Mouse (Mus musculus) heart, embryonic 11.5 days (tissue): Measurements from ENCODE around the gene Gm5580. TPM values are rescaled to one million over a fixed set of nuclear protein-coding genes. Genes with fewer than 3 reads are reported as not detected.
"Not testable (repeated sequence)": the region's sequence is repeated elsewhere in the genome, so short reads cannot be mapped to it uniquely, and the experiment has no call there.

Experiments used
- ATAC-seq: fragments of 200-750 bp; cut with Nextera tagmentation; replicated peaks from 2 replicates; pipeline ENCODE4 v1.8.0; 2017; ENCODE audit warnings: moderate library complexity; ENCODE audit not compliant: insufficient number of reproducible peaks, low FRiP score, low TSS enrichment
- H3K27ac ChIP-seq: fragments of 300-500 bp; sonication (generic); 2 replicates; pipeline ENCODE4 v1.5.1; 2014; ENCODE audit warnings: mild to moderate bottlenecking, low read depth, low read length
- H3K27me3 ChIP-seq: fragments of 300-500 bp; sonication (generic); 2 replicates; pipeline ENCODE4 v1.6.1; 2014; ENCODE audit warnings: mild to moderate bottlenecking, low read length, mixed read lengths; ENCODE audit not compliant: control insufficient read depth, insufficient read depth
- H3K36me3 ChIP-seq: fragments of 300-500 bp; sonication (generic); 2 replicates; pipeline ENCODE4 v1.6.1; 2014; ENCODE audit warnings: mild to moderate bottlenecking, low read length, moderate library complexity, mixed read lengths; ENCODE audit not compliant: control insufficient read depth, insufficient read depth
- H3K4me1 ChIP-seq: fragments of 300-500 bp; sonication (generic); 2 replicates; pipeline ENCODE4 v1.6.1; 2014; ENCODE audit warnings: low read length; ENCODE audit not compliant: control insufficient read depth, insufficient read depth
- H3K4me2 ChIP-seq: fragments of 300-500 bp; sonication (generic); 2 replicates; pipeline ENCODE4 v1.6.1; 2014; ENCODE audit warnings: mild to moderate bottlenecking, moderate library complexity
- H3K4me3 ChIP-seq: fragments of 300-500 bp; sonication (generic); 2 replicates; pipeline ENCODE4 v1.5.1; 2014; ENCODE audit warnings: low read depth, low read length
- H3K9ac ChIP-seq: fragments of 300-500 bp; sonication (generic); 2 replicates; pipeline ENCODE4 v1.6.1; 2014; ENCODE audit warnings: mild to moderate bottlenecking, low read depth, low read length, moderate library complexity
- H3K9me3 ChIP-seq: fragments of 300-500 bp; sonication (generic); replicated peaks from 2 replicates; pipeline ENCODE4 v1.6.1; 2016; ENCODE audit warnings: low read length; ENCODE audit not compliant: control insufficient read depth
- WGBS: fragments of 180-500 bp; shearing (Covaris S2); extraction: QIAGEN DNeasy Blood & Tissue Kit; methylation state at CpG from one replicate; pipeline ENCODE4 v1.1.7; 2014; ENCODE audit not compliant: insufficient replicate concordance; 5-methylcytosine and 5-hydroxymethylcytosine counted together
- polyA plus RNA-seq: library from polyadenylated mRNA; unstranded; fragments of >200 nt; fragmentation: Nextera tagmentation; extraction: Ambion mirVana; gene quantifications from 2 replicates; pipeline ENCODE4 v1.2.1, GENCODE M21; 2014

Gm5580 gene
- 0.39 TPM in 2 replicates for polyA plus RNA-seq

GRCm38 (mm10) chr6:116550841-116551240 is at the start of gene Gm5580:
TSS of gene Gm5580 (plus strand) at chr6:116551141.
- not testable (repeated sequence) for ATAC-seq

GRCm38 (mm10) chr6:116506302-116507003 is 44.5 kb upstream of the Gm5580 start, which contains the start of gene Olfr212:
TSS of gene Olfr212 (plus strand) at chr6:116506516.
- 82% methylated on average over 19 of the region's 20 CpGs for WGBS
- ATAC-seq, H3K27me3 ChIP-seq, H3K4me2 ChIP-seq, H3K9ac ChIP-seq, H3K9me3 ChIP-seq, H3K4me3 ChIP-seq, H3K4me1 ChIP-seq, H3K36me3 ChIP-seq, H3K27ac ChIP-seq: not testable (repeated sequence)

More at GRCm38 (mm10) chr6:116550841-116551240, at the start of gene Gm5580:
- WGBS: 92% methylated on average over 11 of the region's 11 CpGs
- not testable (repeated sequence) for H3K36me3 ChIP-seq, H3K4me3 ChIP-seq, H3K27ac ChIP-seq, H3K4me1 ChIP-seq, H3K9me3 ChIP-seq, H3K4me2 ChIP-seq, H3K9ac ChIP-seq, H3K27me3 ChIP-seq

DNA sequence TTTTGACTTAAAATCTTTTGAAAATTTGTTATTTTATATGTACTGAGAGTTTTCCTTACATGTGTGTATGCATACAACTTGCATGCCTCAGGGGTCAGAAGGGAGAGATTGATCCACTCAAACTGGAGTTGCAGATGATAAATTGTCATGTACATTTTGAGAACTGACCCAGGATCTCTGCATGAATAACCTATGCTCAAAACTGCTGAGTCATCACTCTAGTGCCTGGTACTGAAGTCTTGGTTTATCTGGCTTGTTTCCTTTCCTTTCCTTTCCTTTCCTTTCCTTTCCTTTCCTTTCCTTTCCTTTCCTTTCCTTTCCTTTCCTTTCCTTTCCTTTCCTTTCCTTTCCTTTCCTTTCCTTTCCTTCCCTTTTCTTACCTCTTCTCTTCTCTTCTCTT is 36.1 kb upstream of the Gm5580 start:
- no peaks in the 10 kb centered on the region for H3K27me3 ChIP-seq
- H3K4me1 ChIP-seq: no peaks in the 10 kb centered on the region
- no peak for ATAC-seq

GRCm38 (mm10) chr6:116538156-116538555 is 12.8 kb upstream of the Gm5580 start, which contains the start of gene Olfr213:
TSS of gene Olfr213 (plus strand) at chr6:116538456.
- Histone ChIP-seq H3K27me3 (no peaks in the 10 kb centered on the region), H3K9ac (no peak within 1 kb of the TSS), H3K4me2 (no peak within 1 kb of the TSS), H3K9me3 (no peaks in the 10 kb centered on the region), H3K4me1 (no peaks in the 10 kb centered on the region), H3K36me3 (no peaks in the 10 kb centered on the region), H3K27ac (no peak within 1 kb of the TSS), H3K4me3 (no peak within 1 kb of the TSS)
- WGBS: 69% methylated on average over 1 of the region's 1 CpGs
- no peak for ATAC-seq

More for the DNA sequence above, 36.1 kb upstream of the Gm5580 start:
- H3K9me3 ChIP-seq: no peaks in the 10 kb centered on the region
- no peak overlapping the region for H3K9ac ChIP-seq
- H3K4me2 ChIP-seq: no peak overlapping the region
- H3K4me3 ChIP-seq: no peak overlapping the region
- no peak overlapping the region for H3K27ac ChIP-seq
- no peaks in the 10 kb centered on the region for H3K36me3 ChIP-seq

DNA sequence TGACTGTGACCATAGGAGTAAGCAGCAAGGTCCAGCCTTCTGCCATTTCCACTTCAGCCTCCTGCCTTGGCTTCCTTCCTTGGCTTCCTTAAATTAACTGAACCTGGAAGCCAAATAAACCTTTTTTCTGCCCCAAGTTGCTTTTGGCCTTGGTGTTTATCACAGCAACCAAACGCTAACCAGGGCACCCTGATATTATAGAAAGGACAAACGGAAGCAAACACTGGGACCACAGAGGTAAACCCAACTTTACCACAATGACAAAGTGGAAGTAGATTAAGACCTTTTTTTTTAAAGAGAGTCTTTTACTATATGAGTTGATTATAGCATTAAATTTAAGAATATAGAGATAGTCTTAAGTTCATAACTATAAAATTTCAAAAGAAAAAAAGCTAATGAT is 8.4 kb upstream of the Gm5580 start:
- Histone ChIP-seq H3K4me2 (no peak overlapping the region), H3K36me3 (no peaks in the 10 kb centered on the region), H3K27ac (no peak overlapping the region), H3K4me3 (no peak overlapping the region), H3K27me3 (no peaks in the 10 kb centered on the region), H3K9me3 (no peaks in the 10 kb centered on the region), H3K4me1 (no peaks in the 10 kb centered on the region), H3K9ac (no peak overlapping the region)
- WGBS: 70% methylated on average over 2 of the region's 2 CpGs
- ATAC-seq: no peak

DNA sequence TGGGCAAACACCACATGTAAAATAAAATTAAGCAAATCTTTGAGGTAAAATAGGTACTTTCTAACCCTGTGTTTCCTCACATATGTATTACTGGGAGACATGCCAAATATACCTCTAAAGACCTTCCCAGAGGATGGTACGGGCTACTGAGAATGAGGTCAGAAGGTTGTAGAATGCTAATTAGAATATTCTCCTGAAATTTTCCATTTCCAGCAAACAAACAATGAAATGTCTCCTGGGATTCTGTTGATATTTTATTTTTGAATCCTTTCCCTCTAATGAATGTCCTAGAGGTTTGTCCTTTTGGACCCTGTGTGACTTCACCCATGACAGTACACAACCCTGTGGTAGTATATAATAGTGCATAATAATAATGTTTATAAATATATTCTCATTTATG is 3.0 kb downstream of the Gm5580 start, which contains the start of gene Olfr214:
Gene Olfr214, plus strand, starts transcription at position 301 of the 400 bp plus-strand sequence.
- Histone ChIP-seq H3K36me3 (no peaks in the 10 kb centered on the region), H3K27ac (no peak within 1 kb of the TSS), H3K27me3 (no peaks in the 10 kb centered on the region), H3K4me3 (no peak within 1 kb of the TSS), H3K9ac (no peak within 1 kb of the TSS), H3K9me3 (no peaks in the 10 kb centered on the region), H3K4me1 (no peaks in the 10 kb centered on the region), H3K4me2 (no peak within 1 kb of the TSS)
- no peak for ATAC-seq
- WGBS: 78% methylated on average over 1 of the region's 1 CpGs

DNA sequence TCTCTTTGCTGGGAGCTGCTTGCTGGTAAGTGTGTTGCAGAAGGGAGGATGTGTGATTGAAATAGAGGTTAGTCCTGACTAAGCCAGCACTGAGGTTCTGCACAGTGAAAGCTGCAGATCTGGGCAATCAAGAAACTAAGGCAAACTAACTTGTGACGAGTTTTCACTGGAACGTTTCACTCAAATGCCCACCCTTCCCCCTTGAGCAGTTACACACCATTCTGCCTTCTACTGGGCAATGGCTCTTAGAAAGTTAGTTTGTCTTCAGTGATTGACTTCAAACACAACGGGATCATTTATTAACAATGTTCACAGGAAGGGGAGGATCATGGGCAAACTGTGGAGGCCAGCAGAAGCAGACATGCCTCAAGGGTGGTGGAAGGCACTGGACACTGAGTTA is 4.0 kb downstream of the Gm5580 start:
- no peak for ATAC-seq
- no peak overlapping the region for H3K4me3 ChIP-seq
- no peaks in the 10 kb centered on the region for H3K9me3 ChIP-seq
- no peak overlapping the region for H3K27ac ChIP-seq
- H3K4me2 ChIP-seq: no peak overlapping the region
- no peaks in the 10 kb centered on the region for H3K27me3 ChIP-seq
- H3K4me1 ChIP-seq: no peaks in the 10 kb centered on the region
- H3K36me3 ChIP-seq: no peaks in the 10 kb centered on the region
- no peak overlapping the region for H3K9ac ChIP-seq
- 74% methylated on average over 3 of the region's 3 CpGs for WGBS

DNA sequence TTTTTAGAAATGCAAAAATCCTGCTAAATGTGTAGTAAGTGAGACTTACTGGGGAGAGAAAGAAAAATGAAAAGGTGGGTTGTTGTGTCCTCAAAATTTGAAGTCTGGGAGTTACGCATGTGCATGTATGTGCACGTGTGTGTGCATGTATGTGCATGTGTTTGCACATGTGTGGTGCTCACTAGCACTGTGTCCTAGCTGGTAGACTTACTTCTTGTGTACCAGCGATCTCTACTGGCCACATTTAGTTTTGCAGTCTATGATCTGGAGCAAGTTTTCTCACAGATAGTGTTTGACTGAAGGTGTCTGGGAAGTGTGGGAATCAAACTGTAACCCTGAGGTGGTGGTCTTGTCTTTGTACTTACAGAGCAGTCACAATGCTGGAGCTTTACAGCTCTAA is 18.9 kb downstream of the Gm5580 start:
- no peak overlapping the region for H3K27ac ChIP-seq
- no peaks in the 10 kb centered on the region for H3K9me3 ChIP-seq
- no peaks in the 10 kb centered on the region for H3K27me3 ChIP-seq
- WGBS: 22% methylated on average over 3 of the region's 3 CpGs
- H3K9ac ChIP-seq: no peak overlapping the region
- H3K4me1 ChIP-seq: no peaks in the 10 kb centered on the region
- no peak overlapping the region for H3K4me2 ChIP-seq
- no peak overlapping the region for H3K4me3 ChIP-seq
- ATAC-seq: no peak
- no peaks in the 10 kb centered on the region for H3K36me3 ChIP-seq

DNA sequence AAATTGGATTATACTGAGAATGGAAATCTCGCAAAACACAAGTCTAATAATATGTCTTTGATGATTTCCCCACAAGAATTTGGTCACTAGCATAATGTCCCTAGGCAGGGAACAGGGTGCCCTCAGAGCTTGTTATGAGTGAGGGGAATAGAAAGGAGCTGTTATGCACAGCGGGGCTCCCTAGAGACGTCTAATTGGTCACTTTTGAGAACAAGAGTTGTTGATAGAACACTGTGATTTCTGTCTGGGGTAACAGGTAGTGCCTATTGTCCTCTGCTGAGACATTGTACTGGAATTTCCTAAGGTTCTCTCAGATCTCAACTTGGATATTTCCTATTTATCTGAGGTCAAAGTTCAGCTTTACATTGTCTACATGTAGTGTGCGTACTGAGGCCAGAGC is 33.2 kb downstream of the Gm5580 start, which contains the start of gene Olfr215:
Gene Olfr215, minus strand, starts transcription at position 101 of the 400 bp plus-strand sequence.
- no peaks in the 10 kb centered on the region for H3K4me1 ChIP-seq
- H3K4me3 ChIP-seq: no peak within 1 kb of the TSS
- H3K4me2 ChIP-seq: no peak within 1 kb of the TSS
- H3K27ac ChIP-seq: no peak within 1 kb of the TSS
- H3K27me3 ChIP-seq: no peaks in the 10 kb centered on the region
- H3K9ac ChIP-seq: no peak within 1 kb of the TSS
- ATAC-seq: no peak
- H3K36me3 ChIP-seq: no peaks in the 10 kb centered on the region
- WGBS: 73% methylated on average over 4 of the region's 4 CpGs
- H3K9me3 ChIP-seq: no peaks in the 10 kb centered on the region
